Mouse (Mus musculus) macrophage (primary cell): ENCODE data around the gene Fhl2. TPM values are rescaled to one million over a fixed set of nuclear protein-coding genes. Genes with fewer than 3 reads are reported as not detected.

ENCODE experiments used
- H3K27ac ChIP-seq: fragments of 350-480 bp; formaldehyde crosslinking; 2 replicates; pipeline ENCODE4 v1.9.0; 2021
- H3K36me3 ChIP-seq: fragments of 350-480 bp; formaldehyde crosslinking; 2 replicates; pipeline ENCODE4 v1.9.0; 2021; ENCODE audit errors: inconsistent target
- H3K4me3 ChIP-seq: fragments of 350-480 bp; formaldehyde crosslinking; 2 replicates; pipeline ENCODE4 v1.9.0; 2021; ENCODE audit errors: inconsistent target
- H3K79me2 ChIP-seq: fragments of 350-480 bp; formaldehyde crosslinking; 2 replicates; pipeline ENCODE4 v1.9.0; 2021; ENCODE audit errors: inconsistent target
- WGBS: methylation state at CpG from one replicate; pipeline ENCODE4 v1.1.7; 2026; ENCODE audit warnings: inconsistent platforms; ENCODE audit not compliant: missing documents; 5-methylcytosine and 5-hydroxymethylcytosine counted together
- polyA plus RNA-seq: library from polyadenylated mRNA; stranded (reverse); fragments of 250-400 nt; gene quantifications from 3 replicates; pipeline ENCODE4 v1.2.4, GENCODE M21; 2018; ENCODE audit warnings: inconsistent platforms

The Fhl2 gene
- polyA plus RNA-seq, 1 experiment from 2014 or later = not detected

- WGBS = 81% methylated on average over 5 of the region's 5 CpGs
- Histone ChIP-seq H3K4me3 (no peak overlapping the region), H3K27ac (no peak overlapping the region), H3K79me2 (no peaks in the 10 kb centered on the region), H3K36me3 (no peaks in the 10 kb centered on the region)
These were observed 66.4 kb downstream of the Fhl2 start for GRCm38 (mm10) chr1:43130219-43130981.

GRCm38 (mm10) chr1:43127820-43128610, 68.8 kb downstream of the Fhl2 start:
- Histone ChIP-seq H3K4me3 (no peak overlapping the region), H3K27ac (no peak overlapping the region), H3K36me3 (no peaks in the 10 kb centered on the region), H3K79me2 (no peaks in the 10 kb centered on the region)
- WGBS = 78% methylated on average over 7 of the region's 8 CpGs

- Histone ChIP-seq H3K36me3 (no peaks in the 10 kb centered on the region), H3K79me2 (no peaks in the 10 kb centered on the region), H3K27ac (no peak overlapping the region), H3K4me3 (no peak overlapping the region)
These were observed 69.6 kb downstream of the Fhl2 start for GRCm38 (mm10) chr1:43127196-43127595.

GRCm38 (mm10) chr1:43124726-43125125, 72.1 kb downstream of the Fhl2 start:
- Histone ChIP-seq H3K4me3 (no peak overlapping the region), H3K27ac (no peak overlapping the region), H3K79me2 (no peaks in the 10 kb centered on the region), H3K36me3 (no peaks in the 10 kb centered on the region)
- 91% methylated on average over 4 of the region's 4 CpGs for WGBS

- 0 out of 2 replicates have a peak, but pooled peaks cover 3% of the 10 kb centered on the region for H3K36me3 ChIP-seq
- no peaks in the 10 kb centered on the region for H3K79me2 ChIP-seq
- WGBS = 95% methylated on average over 2 of the region's 2 CpGs
- no peak overlapping the region for H3K27ac ChIP-seq
- H3K4me3 ChIP-seq = no peak overlapping the region
These were observed 74.2 kb downstream of the Fhl2 start for GRCm38 (mm10) chr1:43122616-43123015.

- H3K79me2 ChIP-seq = no peaks in the 10 kb centered on the region
- H3K36me3 ChIP-seq = 0 out of 2 replicates have a peak, but pooled peaks cover 16% of the 10 kb centered on the region
- 94% methylated on average over 5 of the region's 5 CpGs for WGBS
- no peak overlapping the region for H3K4me3 ChIP-seq
- no peak overlapping the region for H3K27ac ChIP-seq
These were observed 75.8 kb downstream of the Fhl2 start for GRCm38 (mm10) chr1:43120950-43121349.

GRCm38 (mm10) chr1:43117435-43117834, 79.3 kb downstream of the Fhl2 start:
- H3K27ac ChIP-seq = no peak overlapping the region
- H3K36me3 ChIP-seq = 0 out of 2 replicates have a peak, but pooled peaks cover 18% of the 10 kb centered on the region
- H3K79me2 ChIP-seq = no peaks in the 10 kb centered on the region
- no peak overlapping the region for H3K4me3 ChIP-seq
- WGBS = 92% methylated on average over 8 of the region's 8 CpGs

GRCm38 (mm10) chr1:43112882-43113281, 83.9 kb downstream of the Fhl2 start:
- no peaks in the 10 kb centered on the region for H3K79me2 ChIP-seq
- no peak overlapping the region for H3K27ac ChIP-seq
- H3K4me3 ChIP-seq = no peak overlapping the region
- H3K36me3 ChIP-seq = peaks cover 29% of the 10 kb centered on the region; the same call in 1 of the 2 replicates
- 84% methylated on average over 2 of the region's 2 CpGs for WGBS

GRCm38 (mm10) chr1:43110556-43110955, 86.2 kb downstream of the Fhl2 start:
- no peak overlapping the region for H3K27ac ChIP-seq
- 53% methylated on average over 4 of the region's 4 CpGs for WGBS
- H3K79me2 ChIP-seq = no peaks in the 10 kb centered on the region; the same call in 1 of the 2 replicates
- H3K4me3 ChIP-seq = no peak overlapping the region
- H3K36me3 ChIP-seq = peaks cover 25% of the 10 kb centered on the region; the same call in 1 of the 2 replicates

GRCm38 (mm10) chr1:43108729-43109128, 88.1 kb downstream of the Fhl2 start:
- Histone ChIP-seq H3K27ac (no peak overlapping the region), H3K4me3 (no peak overlapping the region), H3K36me3 (peaks cover 25% of the 10 kb centered on the region; the same call in 1 of the 2 replicates), H3K79me2 (peaks cover 15% of the 10 kb centered on the region; the same call in 1 of the 2 replicates)
- WGBS = 88% methylated on average over 2 of the region's 2 CpGs

- Histone ChIP-seq H3K36me3 (no peaks in the 10 kb centered on the region), H3K27ac (peak within 1 kb of the TSS; percentile 68), H3K4me3 (peak within 1 kb of the TSS; percentile 87), H3K79me2 (peaks cover 28% of the 10 kb centered on the region)
- 1% methylated on average over 54 of the region's 57 CpGs for WGBS
These were observed 98.5 kb downstream of the Fhl2 start, which contains the start of the genes Tgfbrap1 and AI597479 for GRCm38 (mm10) chr1:43098031-43098984. Gene Tgfbrap1 (minus strand): TSS chr1:43098637. Gene AI597479 (plus strand): TSS chr1:43098710.

GRCm38 (mm10) chr1:43094206-43094605, 102.6 kb downstream of the Fhl2 start:
- Histone ChIP-seq H3K79me2 (peaks cover 33% of the 10 kb centered on the region), H3K36me3 (no peaks in the 10 kb centered on the region), H3K27ac (no peak overlapping the region), H3K4me3 (no peak overlapping the region)
- WGBS = 89% methylated on average over 2 of the region's 2 CpGs

- peaks cover 47% of the 10 kb centered on the region for H3K79me2 ChIP-seq
- under 1% methylated on average over 83 of the region's 102 CpGs for WGBS
- H3K27ac ChIP-seq = peak overlapping the region; percentile 75
- H3K36me3 ChIP-seq = peaks cover 4% of the 10 kb centered on the region; the same call in 1 of the 2 replicates
- H3K4me3 ChIP-seq = peak overlapping the region; percentile 83
These were observed 104.4 kb downstream of the Fhl2 start for GRCm38 (mm10) chr1:43092056-43093015.
